Mouse (Mus musculus) MEL (cell line): ENCODE results near the gene Epha6.

Experiments used
- ELF1 ChIP-seq: IDR thresholded peaks from 2 replicates; pipeline ENCODE4 v1.6.1; 2014; ENCODE audit warnings: low read depth, mild to moderate bottlenecking, inconsistent platforms, low read length, improper control_type of control experiment, moderate library complexity
- RCOR1 ChIP-seq: IDR thresholded peaks from 2 replicates; pipeline ENCODE4 v1.6.1; 2012; ENCODE audit warnings: low read depth, mild to moderate bottlenecking, inconsistent platforms, low read length, improper control_type of control experiment

DNA sequence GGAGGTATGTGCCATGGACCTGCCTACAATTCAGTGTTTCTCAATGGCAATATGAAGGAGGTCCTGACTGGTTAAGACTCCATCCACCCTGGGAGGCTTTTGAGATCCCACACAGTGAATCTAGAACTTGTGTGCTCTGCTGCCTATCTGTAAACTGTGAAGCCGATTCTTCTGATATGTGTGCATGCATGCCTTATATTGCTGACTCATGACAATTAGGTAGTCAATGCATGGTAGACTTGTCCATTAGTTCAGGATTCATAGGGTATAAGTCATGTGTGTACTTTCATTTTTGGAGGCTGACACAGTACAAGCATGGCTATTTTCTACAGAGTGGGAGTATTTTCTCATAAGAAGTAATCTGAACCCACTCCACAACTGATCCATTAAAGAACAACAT, 834.9 kb downstream of the Epha6 start:
- no peak for TF ChIP-seq RCOR1
- no peak for TF ChIP-seq ELF1
